Mouse (Mus musculus): ENCODE data around the gene Rhpn2.

The Rhpn2 gene

GRCm38 (mm10) chr7:35347918-35348700 lies 14.1 kb downstream of the Rhpn2 start:
- no peak for DNase-seq (ENCODE audit: low read depth)

- DNase-seq (ENCODE audit: low read depth): no peak
Observed at GRCm38 (mm10) chr7:35349022-35349421, 15.1 kb downstream of the Rhpn2 start.

GRCm38 (mm10) chr7:35349886-35350684 lies 16.1 kb downstream of the Rhpn2 start:
- DNase-seq (ENCODE audit: low read depth): no peak

- no peak for DNase-seq (ENCODE audit: low read depth)
Observed at GRCm38 (mm10) chr7:35351155-35351554, 17.2 kb downstream of the Rhpn2 start.

DNA sequence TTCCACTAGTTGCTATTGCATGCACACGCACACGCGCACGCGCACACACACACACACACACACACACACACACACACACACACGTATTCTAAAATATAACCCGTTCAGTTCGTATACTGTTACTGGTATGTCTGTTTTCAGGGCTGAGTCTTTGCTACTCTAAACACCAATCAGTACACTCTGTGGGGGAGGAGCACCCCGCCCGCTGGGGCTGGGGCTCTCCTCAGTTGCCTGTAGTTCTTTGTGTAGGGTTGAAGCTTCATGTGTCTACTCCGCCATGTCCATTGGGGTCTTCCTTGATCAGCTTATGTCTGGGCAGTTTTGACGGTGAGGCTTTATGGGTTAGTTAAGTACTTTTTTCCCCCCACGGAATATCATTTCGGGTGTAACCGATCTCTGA lies 19.3 kb downstream of the Rhpn2 start:
- no peak for DNase-seq (ENCODE audit: low read depth)

DNA sequence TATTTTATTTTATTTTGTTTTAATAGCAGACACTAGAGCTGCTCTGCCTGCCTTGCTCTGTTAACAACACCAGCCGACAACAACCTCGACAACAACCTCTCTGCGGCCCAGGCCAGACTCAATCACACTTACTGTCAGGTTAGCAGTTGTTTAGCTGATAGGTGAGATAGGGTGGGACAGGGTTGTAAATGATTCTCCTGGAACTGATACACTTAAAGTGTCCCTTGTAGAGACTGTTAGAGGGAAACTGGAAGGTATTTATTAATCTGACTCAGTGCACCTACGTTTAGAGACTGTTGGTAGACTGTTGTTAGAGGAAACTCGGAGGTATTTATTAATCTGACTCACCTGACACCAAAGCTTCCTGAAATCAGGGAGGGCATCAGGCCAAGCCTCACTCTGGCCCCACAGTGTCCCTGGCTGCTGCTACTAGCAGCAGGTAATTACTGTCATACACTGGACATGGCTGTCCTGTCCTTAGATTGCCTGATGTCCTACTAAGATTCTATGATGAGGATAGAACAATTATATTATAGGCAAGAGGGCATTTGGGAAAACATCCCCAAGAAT lies 21.4 kb downstream of the Rhpn2 start:
- DNase-seq (ENCODE audit: low read depth): no peak

- DNase-seq (ENCODE audit: low read depth): no peak
Observed at GRCm38 (mm10) chr7:35357621-35358020, 23.7 kb downstream of the Rhpn2 start.

DNA sequence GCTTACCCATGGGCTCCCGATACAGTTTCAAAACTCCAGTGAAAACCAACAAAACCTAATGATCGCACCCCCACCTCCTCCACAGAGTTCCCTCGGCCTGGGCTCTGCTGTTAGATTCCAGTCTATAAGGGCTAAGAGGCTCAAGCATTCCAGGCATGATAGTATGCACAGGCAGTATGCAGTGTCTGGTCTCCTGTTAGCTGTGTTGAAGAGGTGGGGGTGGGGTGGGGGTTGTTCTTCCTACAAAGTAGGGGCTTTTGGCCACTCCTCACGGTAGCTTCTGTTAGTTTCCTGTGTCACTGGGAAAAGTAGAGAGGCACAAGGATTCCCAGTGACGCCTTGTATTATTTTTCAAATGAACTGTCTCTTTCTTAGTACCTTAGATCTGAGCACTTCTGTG lies 28.3 kb downstream of the Rhpn2 start:
- no peak for DNase-seq (ENCODE audit: low read depth)

GRCm38 (mm10) chr7:35362868-35363267 lies 28.9 kb downstream of the Rhpn2 start:
- DNase-seq (ENCODE audit: low read depth): no peak

DNA sequence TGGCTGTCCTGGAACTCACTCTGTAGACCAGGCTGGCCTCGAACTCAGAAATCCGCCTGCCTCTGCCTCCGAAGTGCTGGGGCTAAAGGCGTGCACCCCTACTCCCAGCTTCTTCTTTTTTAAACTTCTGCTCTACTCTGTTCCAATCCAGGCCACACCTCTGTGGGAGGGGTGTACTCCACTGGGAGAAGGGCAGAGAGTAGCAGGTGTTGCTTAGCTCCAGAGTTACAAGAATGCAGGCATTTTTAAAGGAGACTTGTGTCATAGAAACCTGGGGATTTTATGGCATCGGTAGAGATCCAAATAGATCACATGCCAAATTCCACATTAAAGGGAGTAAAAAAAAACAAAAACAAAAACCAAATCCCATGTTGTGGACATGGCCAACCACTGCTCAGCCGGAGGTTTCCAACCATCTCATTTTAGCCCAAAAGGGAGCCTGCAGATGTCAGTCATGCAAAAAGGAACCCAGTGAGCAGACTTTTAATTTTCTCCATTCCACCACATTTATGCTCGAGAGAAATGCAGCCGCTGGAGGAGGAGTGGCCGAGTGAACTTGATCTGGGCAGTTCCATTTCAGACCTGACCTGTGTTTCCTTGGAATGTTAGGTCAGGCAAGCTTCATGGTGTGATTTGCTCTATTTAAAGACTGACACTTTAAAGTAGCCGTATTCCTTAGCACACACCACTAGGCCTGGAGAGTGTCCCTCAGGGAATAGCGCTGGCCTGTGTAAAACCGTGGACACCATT lies 31.4 kb downstream of the Rhpn2 start:
- no peak for DNase-seq (ENCODE audit: low read depth)

- DNase-seq (ENCODE audit: low read depth): no peak
Observed at GRCm38 (mm10) chr7:35371096-35371495, 37.1 kb downstream of the Rhpn2 start.

GRCm38 (mm10) chr7:35372483-35373017 lies 38.6 kb downstream of the Rhpn2 start:
- no peak for DNase-seq (ENCODE audit: low read depth)

- DNase-seq (ENCODE audit: low read depth): no peak
Observed at GRCm38 (mm10) chr7:35373146-35373989, 39.4 kb downstream of the Rhpn2 start.

GRCm38 (mm10) chr7:35374265-35374664 lies 40.3 kb downstream of the Rhpn2 start:
- DNase-seq (ENCODE audit: low read depth): no peak

GRCm38 (mm10) chr7:35376623-35377022 lies 42.7 kb downstream of the Rhpn2 start:
- no peak for DNase-seq (ENCODE audit: low read depth)

DNA sequence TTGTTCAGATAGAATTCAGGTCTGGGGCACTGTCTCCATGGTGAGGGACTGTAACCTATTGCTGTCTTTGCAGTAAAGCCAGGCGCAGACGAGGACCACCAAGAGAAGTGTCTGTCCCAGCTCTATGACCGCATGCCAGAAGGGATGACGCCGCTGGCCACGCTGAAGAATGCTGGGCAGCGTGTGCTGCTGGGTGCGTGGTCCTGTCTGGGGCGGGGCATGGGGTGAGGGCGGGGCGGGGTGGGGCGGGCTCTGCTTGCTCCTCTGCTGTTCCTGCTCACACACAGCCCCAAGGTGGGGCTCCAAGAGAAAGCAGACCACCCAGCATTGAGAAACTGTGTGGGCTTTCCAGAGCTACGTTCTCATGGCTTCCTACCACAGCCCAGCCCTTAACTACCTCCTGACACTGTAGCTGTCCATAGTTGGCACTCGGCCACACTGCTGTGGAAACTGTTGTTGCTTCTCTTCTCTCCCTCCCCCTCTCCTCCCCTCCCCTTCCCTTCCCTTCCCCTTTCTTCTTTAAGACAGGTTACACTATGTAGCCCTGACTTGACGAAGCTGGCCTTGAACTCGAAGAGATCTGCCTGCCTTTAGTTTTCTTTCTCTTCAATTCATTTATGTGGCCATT lies 45.6 kb downstream of the Rhpn2 start:
- no peak for DNase-seq (ENCODE audit: low read depth)

DNA sequence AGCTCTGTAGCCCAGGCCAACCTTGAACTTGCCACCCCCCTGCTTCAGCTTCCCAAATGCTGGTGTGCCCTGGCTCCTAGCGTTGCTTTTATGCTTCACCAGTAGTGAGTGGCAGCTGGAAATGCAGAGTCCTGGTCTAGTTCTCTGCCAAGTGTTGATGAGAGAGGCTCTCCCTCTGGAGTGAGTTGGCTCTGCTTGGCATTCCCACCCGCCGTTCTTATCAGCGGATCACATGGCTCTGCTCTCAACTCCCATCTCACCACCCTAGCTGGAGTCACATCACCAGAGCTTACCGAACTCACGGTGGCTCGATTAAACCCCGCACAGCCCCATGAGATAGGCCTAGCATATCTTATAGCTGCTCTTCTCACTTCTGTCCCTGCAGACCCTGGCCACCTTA lies 46.4 kb downstream of the Rhpn2 start:
- DNase-seq (ENCODE audit: low read depth): no peak

GRCm38 (mm10) chr7:35381861-35382260 lies 47.9 kb downstream of the Rhpn2 start:
- DNase-seq (ENCODE audit: low read depth): no peak

DNA sequence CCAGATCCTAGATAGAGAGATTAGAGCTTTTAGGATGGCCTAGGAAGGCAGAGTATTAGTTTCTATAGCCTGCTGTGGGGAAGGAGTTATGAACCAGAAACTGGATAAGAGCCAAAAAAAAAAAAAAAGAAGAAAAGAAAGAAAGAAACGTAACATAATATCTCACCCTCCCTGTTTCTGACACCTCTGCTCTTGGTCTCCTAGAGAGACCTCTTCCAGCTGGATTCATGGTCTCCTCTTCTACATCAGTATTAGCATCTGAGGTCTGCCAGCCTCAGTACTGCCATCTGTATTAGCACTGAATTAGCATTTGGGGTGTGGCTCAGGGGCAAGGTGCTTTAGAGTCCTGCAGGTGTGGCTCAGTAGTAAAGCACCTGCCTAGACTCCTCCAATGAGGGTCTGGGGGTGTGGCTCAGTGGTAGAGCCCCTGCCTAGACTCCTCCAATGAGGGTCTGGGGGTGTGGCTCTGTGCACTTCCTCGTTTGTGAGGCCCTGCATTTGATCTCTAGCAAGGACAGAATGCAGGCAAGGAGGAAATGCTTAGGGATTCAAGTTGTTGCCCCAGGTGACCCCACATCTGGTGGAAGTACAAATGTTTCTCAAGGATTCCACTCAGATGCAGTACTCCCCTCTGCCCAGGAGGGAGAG lies 48.9 kb downstream of the Rhpn2 start:
- no peak for DNase-seq (ENCODE audit: low read depth)

DNA sequence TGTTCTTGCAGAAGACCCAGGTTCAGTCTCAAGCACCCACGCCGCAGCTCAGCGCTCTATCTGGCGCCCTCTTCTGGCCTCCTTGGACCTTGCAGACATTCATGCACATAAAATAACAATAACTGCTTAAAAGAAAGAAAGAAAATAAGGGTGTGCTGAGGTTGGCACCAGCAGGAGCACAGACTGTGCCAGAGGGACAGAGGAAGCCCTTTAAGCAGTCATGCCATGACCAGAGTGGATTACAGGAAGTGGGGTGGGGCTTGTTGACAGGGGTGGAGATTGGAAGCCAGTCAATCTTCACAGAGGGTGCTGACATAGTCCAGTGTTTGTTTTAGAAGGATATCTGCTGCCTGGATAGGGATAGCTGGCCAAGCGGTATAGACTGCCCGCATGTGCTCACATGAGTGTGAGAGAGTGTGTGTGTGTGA lies 52.6 kb downstream of the Rhpn2 start:
- DNase-seq (ENCODE audit: low read depth): no peak

Data from naive thymus-derived CD4-positive, alpha-beta T cell, adult 2 months (primary cell).